Mouse (Mus musculus): ENCODE measurements at regions not wholly inside any gene's neighbourhood (a gene's known extent, or its start where the extent isn't known, plus 50 kb on each side); places are given as distances from the start of the nearest gene placed in this dataset.
"Not testable (repeated sequence)": the region's sequence is repeated elsewhere in the genome, so short reads cannot be mapped to it uniquely, and the experiment has no call there.

GRCm38 (mm10) chr17:4425342-4425741 lies 568.8 kb upstream of the Arid1b start:
- DNase-seq, result no peak

GRCm38 (mm10) chr17:4429036-4429435 lies 565.1 kb upstream of the Arid1b start:
- DNase-seq, result no peak

- DNase-seq, result no peak
These were observed 548.5 kb upstream of the Arid1b start for GRCm38 (mm10) chr17:4445606-4446005.

GRCm38 (mm10) chr17:4457491-4457890 lies 536.6 kb upstream of the Arid1b start:
- no peak for DNase-seq

GRCm38 (mm10) chr17:4461541-4461940 lies 532.6 kb upstream of the Arid1b start:
- no peak for DNase-seq

GRCm38 (mm10) chr17:4464286-4464880 lies 529.7 kb upstream of the Arid1b start:
- DNase-seq, result no peak

- DNase-seq, result no peak
These were observed 528.4 kb upstream of the Arid1b start for GRCm38 (mm10) chr17:4465741-4466140.

GRCm38 (mm10) chr17:4472412-4472811 lies 521.7 kb upstream of the Arid1b start:
- DNase-seq, result no peak

- no peak for DNase-seq
These were observed 519.8 kb upstream of the Arid1b start for GRCm38 (mm10) chr17:4474350-4474749.

GRCm38 (mm10) chr17:4475665-4476064 lies 518.5 kb upstream of the Arid1b start:
- no peak for DNase-seq

- no peak for DNase-seq
These were observed 499.7 kb upstream of the Arid1b start for GRCm38 (mm10) chr17:4494392-4494791.

- no peak for DNase-seq
These were observed 493.6 kb upstream of the Arid1b start for GRCm38 (mm10) chr17:4500504-4500903.

GRCm38 (mm10) chr17:4501029-4501428 lies 493.1 kb upstream of the Arid1b start:
- no peak for DNase-seq

- no peak for DNase-seq
These were observed 489.2 kb upstream of the Arid1b start for GRCm38 (mm10) chr17:4504951-4505350.

- DNase-seq, result no peak
These were observed 484.6 kb upstream of the Arid1b start for GRCm38 (mm10) chr17:4509506-4509905.

- DNase-seq, result no peak
These were observed 478.0 kb upstream of the Arid1b start for GRCm38 (mm10) chr17:4516141-4516540.

- no peak for DNase-seq
These were observed 477.3 kb upstream of the Arid1b start for GRCm38 (mm10) chr17:4516846-4517245.

- no peak for DNase-seq
These were observed 473.1 kb upstream of the Arid1b start for GRCm38 (mm10) chr17:4521031-4521430.

GRCm38 (mm10) chr17:4526466-4526865 lies 467.7 kb upstream of the Arid1b start:
- no peak for DNase-seq

- DNase-seq, result no peak
These were observed 462.0 kb upstream of the Arid1b start for GRCm38 (mm10) chr17:4532126-4532525.

GRCm38 (mm10) chr17:4540435-4540834 lies 453.7 kb upstream of the Arid1b start:
- DNase-seq, result no peak

GRCm38 (mm10) chr17:4541020-4541743 lies 452.9 kb upstream of the Arid1b start:
- DNase-seq, result no peak

- no peak for DNase-seq
These were observed 447.6 kb upstream of the Arid1b start for GRCm38 (mm10) chr17:4546579-4546978.

- DNase-seq, result not testable (repeated sequence)
These were observed 441.1 kb upstream of the Arid1b start for GRCm38 (mm10) chr17:4553026-4553425.

GRCm38 (mm10) chr17:4563641-4564040 lies 430.5 kb upstream of the Arid1b start:
- no peak for DNase-seq

Measured in lung, adult 18-20 months (tissue).